Mouse (Mus musculus): ENCODE measurements around the gene Igsf8. TPM values are rescaled to one million over a fixed set of nuclear protein-coding genes. Genes with fewer than 3 reads are reported as not detected.

Igsf8 gene
- polyA plus RNA-seq, 1 experiment: 95.3 TPM

GRCm38 (mm10) chr1:172357550-172357949, 96.1 kb downstream of the Igsf8 start:
- Histone ChIP-seq H3K27me3 (ENCODE audit: control insufficient read depth, insufficient read depth, insufficient read length) (peaks cover 67% of the 10 kb centered on the region), H3K36me3 (ENCODE audit: control insufficient read depth, insufficient read depth) (no peaks in the 10 kb centered on the region), H3K79me3 (ENCODE audit: low read depth) (no peaks in the 10 kb centered on the region), H3K4me3 (ENCODE audit: insufficient read depth, poor library complexity, severe bottlenecking) (no peak overlapping the region), H3K79me2 (ENCODE audit: control insufficient read depth, insufficient read depth) (no peaks in the 10 kb centered on the region), H3ac (ENCODE audit: control insufficient read depth, insufficient read length, low read depth) (no peak overlapping the region)
- TF ChIP-seq USF1 (IDR thresholded peaks at IDR 0.05; ENCODE audit: low read depth) (no peak), CTCF (IDR thresholded peaks at IDR 0.05; ENCODE audit: control insufficient read depth, insufficient read depth, insufficient read length) (peak; percentile 66), MYOD1 (IDR thresholded peaks at IDR 0.05; ENCODE audit: control insufficient read depth, insufficient read length, low read depth) (no peak)

- Histone ChIP-seq H3K79me3 (ENCODE audit: low read depth) (no peaks in the 10 kb centered on the region), H3ac (ENCODE audit: control insufficient read depth, insufficient read length, low read depth) (no peak overlapping the region), H3K79me2 (ENCODE audit: control insufficient read depth, insufficient read depth) (no peaks in the 10 kb centered on the region), H3K27me3 (ENCODE audit: control insufficient read depth, insufficient read depth, insufficient read length) (peaks cover 66% of the 10 kb centered on the region), H3K36me3 (ENCODE audit: control insufficient read depth, insufficient read depth) (no peaks in the 10 kb centered on the region), H3K4me3 (ENCODE audit: insufficient read depth, poor library complexity, severe bottlenecking) (no peak overlapping the region)
- TF ChIP-seq MAX (IDR thresholded peaks at IDR 0.05): no peak
- no peak for TF ChIP-seq MYOG (IDR thresholded peaks at IDR 0.05; ENCODE audit: control insufficient read depth, extremely low read depth, insufficient read length)
- no peak for TF ChIP-seq USF1 (IDR thresholded peaks at IDR 0.05; ENCODE audit: low read depth)
- TF ChIP-seq FOSL1 (IDR thresholded peaks at IDR 0.05; ENCODE audit: insufficient read depth, low read length, poor library complexity, severe bottlenecking): no peak
- TF ChIP-seq MYOD1 (IDR thresholded peaks at IDR 0.05; ENCODE audit: control insufficient read depth, insufficient read length, low read depth): no peak
- TF ChIP-seq CEBPB (IDR thresholded peaks at IDR 0.05; ENCODE audit: low read depth): no peak
- no peak for TF ChIP-seq CTCF (IDR thresholded peaks at IDR 0.05; ENCODE audit: control insufficient read depth, insufficient read depth, insufficient read length)
Observed at GRCm38 (mm10) chr1:172358341-172358740, 96.9 kb downstream of the Igsf8 start.

- TF ChIP-seq FOSL1 (IDR thresholded peaks at IDR 0.05; ENCODE audit: insufficient read depth, low read length, poor library complexity, severe bottlenecking): no peak
- peak; percentile 19 for TF ChIP-seq CTCF (IDR thresholded peaks at IDR 0.05; ENCODE audit: control insufficient read depth, insufficient read depth, insufficient read length)
- no peaks in the 10 kb centered on the region for H3K79me2 ChIP-seq (ENCODE audit: control insufficient read depth, insufficient read depth)
- H3K79me3 ChIP-seq (ENCODE audit: low read depth): no peaks in the 10 kb centered on the region
- no peak overlapping the region for H3K4me3 ChIP-seq (ENCODE audit: insufficient read depth, poor library complexity, severe bottlenecking)
- no peaks in the 10 kb centered on the region for H3K36me3 ChIP-seq (ENCODE audit: control insufficient read depth, insufficient read depth)
- H3K27me3 ChIP-seq (ENCODE audit: control insufficient read depth, insufficient read depth, insufficient read length): peaks cover 33% of the 10 kb centered on the region
- no peak overlapping the region for H3ac ChIP-seq (ENCODE audit: control insufficient read depth, insufficient read length, low read depth)
Observed at GRCm38 (mm10) chr1:172364684-172365083, 103.2 kb downstream of the Igsf8 start.

GRCm38 (mm10) chr1:172368768-172369418, 107.5 kb downstream of the Igsf8 start:
- no peak for TF ChIP-seq CTCF (IDR thresholded peaks at IDR 0.05; ENCODE audit: control insufficient read depth, insufficient read depth, insufficient read length)
- TF ChIP-seq MYOG (IDR thresholded peaks at IDR 0.05; ENCODE audit: control insufficient read depth, extremely low read depth, insufficient read length): no peak
- no peak for TF ChIP-seq MYOD1 (IDR thresholded peaks at IDR 0.05; ENCODE audit: control insufficient read depth, insufficient read length, low read depth)
- no peak for TF ChIP-seq MAX (IDR thresholded peaks at IDR 0.05)
- TF ChIP-seq CEBPB (IDR thresholded peaks at IDR 0.05; ENCODE audit: low read depth): no peak
- TF ChIP-seq FOSL1 (IDR thresholded peaks at IDR 0.05; ENCODE audit: insufficient read depth, low read length, poor library complexity, severe bottlenecking): no peak
- TF ChIP-seq USF1 (IDR thresholded peaks at IDR 0.05; ENCODE audit: low read depth): no peak
- Histone ChIP-seq H3ac (ENCODE audit: control insufficient read depth, insufficient read length, low read depth) (no peak overlapping the region), H3K36me3 (ENCODE audit: control insufficient read depth, insufficient read depth) (no peaks in the 10 kb centered on the region), H3K79me3 (ENCODE audit: low read depth) (no peaks in the 10 kb centered on the region), H3K79me2 (ENCODE audit: control insufficient read depth, insufficient read depth) (no peaks in the 10 kb centered on the region), H3K27me3 (ENCODE audit: control insufficient read depth, insufficient read depth, insufficient read length) (no peaks in the 10 kb centered on the region), H3K4me3 (ENCODE audit: insufficient read depth, poor library complexity, severe bottlenecking) (no peak overlapping the region)

Other genes with a start within 250 kb of the Igsf8 start
- gene Vangl2, start 233.2 kb upstream of the Igsf8 start, polyA plus RNA-seq (2012; fragmentation: generic; extraction: Trizol): 5.7 TPM
- not detected for gene Nhlh1, start 204.1 kb upstream of the Igsf8 start, polyA plus RNA-seq (2012; fragmentation: generic; extraction: Trizol)
- 113 TPM for gene Copa, start 179.1 kb upstream of the Igsf8 start, polyA plus RNA-seq (2012; fragmentation: generic; extraction: Trizol)
- 40.8 TPM for gene Ncstn, start 178.8 kb upstream of the Igsf8 start, polyA plus RNA-seq (2012; fragmentation: generic; extraction: Trizol)
- gene Pex19, start 134.9 kb upstream of the Igsf8 start, polyA plus RNA-seq (2012; fragmentation: generic; extraction: Trizol): 79.6 TPM
- 37.6 TPM for gene Dcaf8, start 113.6 kb upstream of the Igsf8 start, polyA plus RNA-seq (2012; fragmentation: generic; extraction: Trizol)
- 125 TPM for gene Pea15a, start 54.8 kb upstream of the Igsf8 start, polyA plus RNA-seq (2012; fragmentation: generic; extraction: Trizol)
- 0.12 TPM for gene Casq1, start 41.8 kb upstream of the Igsf8 start, polyA plus RNA-seq (2012; fragmentation: generic; extraction: Trizol)
- not detected for gene Atp1a4, start 3.2 kb upstream of the Igsf8 start, polyA plus RNA-seq (2012; fragmentation: generic; extraction: Trizol)
- gene Atp1a2, start 36.4 kb downstream of the Igsf8 start, polyA plus RNA-seq (2012; fragmentation: generic; extraction: Trizol): 0.76 TPM
- 0.06 TPM for gene Kcnj9, start 67.7 kb downstream of the Igsf8 start, polyA plus RNA-seq (2012; fragmentation: generic; extraction: Trizol)
- not detected for gene Kcnj10, start 79.6 kb downstream of the Igsf8 start, polyA plus RNA-seq (2012; fragmentation: generic; extraction: Trizol)
- gene Pigm, start 114.9 kb downstream of the Igsf8 start, polyA plus RNA-seq (2012; fragmentation: generic; extraction: Trizol): 3.8 TPM
- gene Slamf9, start 213.7 kb downstream of the Igsf8 start, polyA plus RNA-seq (2012; fragmentation: generic; extraction: Trizol): 0.19 TPM
- 4.1 TPM for gene Igsf9, start 220.1 kb downstream of the Igsf8 start, polyA plus RNA-seq (2012; fragmentation: generic; extraction: Trizol)
- 771 TPM for gene Tagln2, start 238.4 kb downstream of the Igsf8 start, polyA plus RNA-seq (2012; fragmentation: generic; extraction: Trizol)

Data from C2C12 (cell line).